Mouse (Mus musculus): ENCODE measurements around the gene Rnaseh2b. TPM values are rescaled to one million over a fixed set of nuclear protein-coding genes. Genes with fewer than 3 reads are reported as not detected.

Rnaseh2b gene
- 88.9 and 91.0 TPM in 2 replicates for polyA plus RNA-seq (2014; fragmentation: Nextera tagmentation; extraction: Ambion mirVana)

- H3K4me1 ChIP-seq (replicated peaks; ENCODE audit: control insufficient read depth, insufficient read depth, low read length) = no peaks in the 10 kb centered on the region
- H3K9ac ChIP-seq (ENCODE audit: low read depth, low read length) = peak within 1 kb of the TSS; percentile 48; the same call in 1 of the 2 replicates
- WGBS = 2% methylated on average over 60 of the region's 60 CpGs
- H3K9me3 ChIP-seq (ENCODE audit: control insufficient read depth, low read length) = no peaks in the 10 kb centered on the region
- peak within 1 kb of the TSS; percentile 94 for H3K4me2 ChIP-seq
- peak within 1 kb of the TSS; percentile 54 for H3K4me3 ChIP-seq (ENCODE audit: low read depth, low read length)
- no peaks in the 10 kb centered on the region for H3K36me3 ChIP-seq (ENCODE audit: control insufficient read depth, insufficient read depth, low read length)
- DNase-seq (ENCODE audit: low spot score) (peak; percentile 43), ATAC-seq (replicated peaks; ENCODE audit: low FRiP score) (no peak)
- peaks cover 20% of the 10 kb centered on the region for H3K27me3 ChIP-seq (replicated peaks; ENCODE audit: control insufficient read depth, insufficient read depth, low read length)
- no peak within 1 kb of the TSS for H3K27ac ChIP-seq (ENCODE audit: low read depth, low read length)
Observed at GRCm38 (mm10) chr14:62292488-62293339, at the start of gene Rnaseh2b, which contains the start of gene Dleu7. Rnaseh2b (plus strand) TSS chr14:62292589. Dleu7 (minus strand) TSS chr14:62293047.

GRCm38 (mm10) chr14:62243530-62243929 lies 48.9 kb upstream of the Rnaseh2b start:
- Histone ChIP-seq H3K4me3 (ENCODE audit: low read depth, low read length) (no peak overlapping the region), H3K4me2 (no peak overlapping the region), H3K36me3 (ENCODE audit: control insufficient read depth, insufficient read depth, low read length) (no peaks in the 10 kb centered on the region), H3K9ac (ENCODE audit: low read depth, low read length) (no peak overlapping the region), H3K4me1 (replicated peaks; ENCODE audit: control insufficient read depth, insufficient read depth, low read length) (no peaks in the 10 kb centered on the region), H3K27ac (ENCODE audit: low read depth, low read length) (no peak overlapping the region), H3K27me3 (replicated peaks; ENCODE audit: control insufficient read depth, insufficient read depth, low read length) (no peaks in the 10 kb centered on the region), H3K9me3 (ENCODE audit: control insufficient read depth, low read length) (no peaks in the 10 kb centered on the region)
- DNase-seq (ENCODE audit: low spot score) = no peak
- ATAC-seq (replicated peaks; ENCODE audit: low FRiP score) = no peak
- 73% methylated on average over 2 of the region's 2 CpGs for WGBS

GRCm38 (mm10) chr14:62245557-62245956 lies 46.8 kb upstream of the Rnaseh2b start:
- H3K27me3 ChIP-seq (replicated peaks; ENCODE audit: control insufficient read depth, insufficient read depth, low read length) = no peaks in the 10 kb centered on the region
- no peak overlapping the region for H3K9ac ChIP-seq (ENCODE audit: low read depth, low read length)
- ATAC-seq (replicated peaks; ENCODE audit: low FRiP score) (no peak), DNase-seq (ENCODE audit: low spot score) (no peak)
- no peaks in the 10 kb centered on the region for H3K9me3 ChIP-seq (ENCODE audit: control insufficient read depth, low read length)
- no peak overlapping the region for H3K4me2 ChIP-seq
- no peaks in the 10 kb centered on the region for H3K36me3 ChIP-seq (ENCODE audit: control insufficient read depth, insufficient read depth, low read length)
- H3K4me1 ChIP-seq (replicated peaks; ENCODE audit: control insufficient read depth, insufficient read depth, low read length) = no peaks in the 10 kb centered on the region
- 22% methylated on average over 4 of the region's 4 CpGs for WGBS
- no peak overlapping the region for H3K4me3 ChIP-seq (ENCODE audit: low read depth, low read length)
- no peak overlapping the region for H3K27ac ChIP-seq (ENCODE audit: low read depth, low read length)

- ATAC-seq (replicated peaks; ENCODE audit: low FRiP score) = no peak
- Histone ChIP-seq H3K36me3 (ENCODE audit: control insufficient read depth, insufficient read depth, low read length) (no peaks in the 10 kb centered on the region), H3K27ac (ENCODE audit: low read depth, low read length) (no peak overlapping the region), H3K4me2 (no peak overlapping the region), H3K9ac (ENCODE audit: low read depth, low read length) (no peak overlapping the region), H3K4me1 (replicated peaks; ENCODE audit: control insufficient read depth, insufficient read depth, low read length) (no peaks in the 10 kb centered on the region), H3K27me3 (replicated peaks; ENCODE audit: control insufficient read depth, insufficient read depth, low read length) (no peaks in the 10 kb centered on the region), H3K9me3 (ENCODE audit: control insufficient read depth, low read length) (no peaks in the 10 kb centered on the region), H3K4me3 (ENCODE audit: low read depth, low read length) (no peak overlapping the region)
- no peak for DNase-seq (ENCODE audit: low spot score)
- WGBS = 83% methylated on average over 7 of the region's 7 CpGs
Observed at GRCm38 (mm10) chr14:62248345-62248744, 44.0 kb upstream of the Rnaseh2b start.

- 88% methylated on average over 10 of the region's 10 CpGs for WGBS
- DNase-seq (ENCODE audit: low spot score) = no peak
- no peaks in the 10 kb centered on the region for H3K9me3 ChIP-seq (ENCODE audit: control insufficient read depth, low read length)
- H3K4me1 ChIP-seq (replicated peaks; ENCODE audit: control insufficient read depth, insufficient read depth, low read length) = no peaks in the 10 kb centered on the region
- no peak overlapping the region for H3K9ac ChIP-seq (ENCODE audit: low read depth, low read length)
- no peak overlapping the region for H3K4me3 ChIP-seq (ENCODE audit: low read depth, low read length)
- no peak overlapping the region for H3K27ac ChIP-seq (ENCODE audit: low read depth, low read length)
- ATAC-seq (replicated peaks; ENCODE audit: low FRiP score) = no peak
- H3K27me3 ChIP-seq (replicated peaks; ENCODE audit: control insufficient read depth, insufficient read depth, low read length) = no peaks in the 10 kb centered on the region
- no peaks in the 10 kb centered on the region for H3K36me3 ChIP-seq (ENCODE audit: control insufficient read depth, insufficient read depth, low read length)
- no peak overlapping the region for H3K4me2 ChIP-seq
Observed at GRCm38 (mm10) chr14:62248796-62249195, 43.6 kb upstream of the Rnaseh2b start.

GRCm38 (mm10) chr14:62249251-62249650 lies 43.1 kb upstream of the Rnaseh2b start:
- Histone ChIP-seq H3K4me1 (replicated peaks; ENCODE audit: control insufficient read depth, insufficient read depth, low read length) (no peaks in the 10 kb centered on the region), H3K4me3 (ENCODE audit: low read depth, low read length) (no peak overlapping the region), H3K36me3 (ENCODE audit: control insufficient read depth, insufficient read depth, low read length) (no peaks in the 10 kb centered on the region), H3K4me2 (no peak overlapping the region), H3K9ac (ENCODE audit: low read depth, low read length) (no peak overlapping the region), H3K27ac (ENCODE audit: low read depth, low read length) (no peak overlapping the region), H3K9me3 (ENCODE audit: control insufficient read depth, low read length) (no peaks in the 10 kb centered on the region), H3K27me3 (replicated peaks; ENCODE audit: control insufficient read depth, insufficient read depth, low read length) (no peaks in the 10 kb centered on the region)
- ATAC-seq (replicated peaks; ENCODE audit: low FRiP score) = no peak
- no peak for DNase-seq (ENCODE audit: low spot score)
- 83% methylated on average over 2 of the region's 2 CpGs for WGBS

GRCm38 (mm10) chr14:62250046-62250445 lies 42.3 kb upstream of the Rnaseh2b start:
- no peak for DNase-seq (ENCODE audit: low spot score)
- no peak overlapping the region for H3K4me2 ChIP-seq
- H3K27ac ChIP-seq (ENCODE audit: low read depth, low read length) = no peak overlapping the region
- no peaks in the 10 kb centered on the region for H3K4me1 ChIP-seq (replicated peaks; ENCODE audit: control insufficient read depth, insufficient read depth, low read length)
- no peaks in the 10 kb centered on the region for H3K9me3 ChIP-seq (ENCODE audit: control insufficient read depth, low read length)
- H3K27me3 ChIP-seq (replicated peaks; ENCODE audit: control insufficient read depth, insufficient read depth, low read length) = no peaks in the 10 kb centered on the region
- no peak overlapping the region for H3K4me3 ChIP-seq (ENCODE audit: low read depth, low read length)
- ATAC-seq (replicated peaks; ENCODE audit: low FRiP score) = no peak
- H3K36me3 ChIP-seq (ENCODE audit: control insufficient read depth, insufficient read depth, low read length) = no peaks in the 10 kb centered on the region
- WGBS = 73% methylated on average over 3 of the region's 3 CpGs
- H3K9ac ChIP-seq (ENCODE audit: low read depth, low read length) = no peak overlapping the region

GRCm38 (mm10) chr14:62251999-62252398 lies 40.4 kb upstream of the Rnaseh2b start:
- ATAC-seq (replicated peaks; ENCODE audit: low FRiP score) (no peak), DNase-seq (ENCODE audit: low spot score) (no peak)
- no peaks in the 10 kb centered on the region for H3K27me3 ChIP-seq (replicated peaks; ENCODE audit: control insufficient read depth, insufficient read depth, low read length)
- no peaks in the 10 kb centered on the region for H3K9me3 ChIP-seq (ENCODE audit: control insufficient read depth, low read length)
- H3K4me1 ChIP-seq (replicated peaks; ENCODE audit: control insufficient read depth, insufficient read depth, low read length) = no peaks in the 10 kb centered on the region
- H3K4me3 ChIP-seq (ENCODE audit: low read depth, low read length) = no peak overlapping the region
- H3K36me3 ChIP-seq (ENCODE audit: control insufficient read depth, insufficient read depth, low read length) = no peaks in the 10 kb centered on the region
- no peak overlapping the region for H3K9ac ChIP-seq (ENCODE audit: low read depth, low read length)
- WGBS = 7% methylated on average over 4 of the region's 4 CpGs
- no peak overlapping the region for H3K4me2 ChIP-seq
- H3K27ac ChIP-seq (ENCODE audit: low read depth, low read length) = no peak overlapping the region

- H3K4me1 ChIP-seq (replicated peaks; ENCODE audit: control insufficient read depth, insufficient read depth, low read length) = peaks cover 9% of the 10 kb centered on the region
- ATAC-seq (replicated peaks; ENCODE audit: low FRiP score) (no peak), DNase-seq (ENCODE audit: low spot score) (no peak)
- no peak overlapping the region for H3K27ac ChIP-seq (ENCODE audit: low read depth, low read length)
- no peak overlapping the region for H3K4me3 ChIP-seq (ENCODE audit: low read depth, low read length)
- H3K36me3 ChIP-seq (ENCODE audit: control insufficient read depth, insufficient read depth, low read length) = no peaks in the 10 kb centered on the region
- H3K4me2 ChIP-seq = no peak overlapping the region
- H3K27me3 ChIP-seq (replicated peaks; ENCODE audit: control insufficient read depth, insufficient read depth, low read length) = no peaks in the 10 kb centered on the region
- no peaks in the 10 kb centered on the region for H3K9me3 ChIP-seq (ENCODE audit: control insufficient read depth, low read length)
- no peak overlapping the region for H3K9ac ChIP-seq (ENCODE audit: low read depth, low read length)
- WGBS = 68% methylated on average over 8 of the region's 8 CpGs
Observed at GRCm38 (mm10) chr14:62254371-62254770, 38.0 kb upstream of the Rnaseh2b start.

All from liver, embryonic 11.5 days (tissue).